Mouse (Mus musculus): Measurements from ENCODE around the gene Med13. TPM values are rescaled to one million over a fixed set of nuclear protein-coding genes. Genes with fewer than 3 reads are reported as not detected.

Gene Med13
- polyA plus RNA-seq, 1 experiment, result 19.1 TPM

DNA sequence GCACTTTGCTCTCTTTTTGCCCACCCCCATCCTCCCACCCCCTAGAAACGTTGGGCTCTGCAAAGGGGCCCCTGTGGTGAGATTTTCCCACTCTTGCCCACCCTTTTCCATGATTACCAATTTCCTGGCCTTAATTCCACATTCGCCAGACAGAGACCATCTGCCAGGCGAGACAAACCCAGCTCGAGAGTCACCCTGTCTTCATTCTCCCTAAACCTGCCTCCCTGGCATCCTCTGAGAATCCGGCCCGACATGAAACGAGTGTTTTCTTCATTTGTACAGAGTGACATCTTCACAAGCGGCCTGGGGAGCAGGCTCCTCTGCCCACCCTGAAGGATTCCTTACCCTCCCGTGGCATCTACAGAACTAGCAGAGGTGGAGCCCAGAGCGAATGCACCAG, 29.2 kb upstream of the Med13 start:
- DNase-seq, result no peak
- whole genome bisulfite sequencing, result 82% methylated on average over 10 of the region's 10 CpGs
- Histone ChIP-seq H3K27ac (ENCODE audit: insufficient read depth, low read depth, low read length) (no peak overlapping the region), H3K4me3 (ENCODE audit: insufficient read depth, low read depth, low read length) (no peak overlapping the region), H3K27me3 (replicated peaks; ENCODE audit: control insufficient read depth, insufficient read depth, low read length) (no peaks in the 10 kb centered on the region), H3K4me1 (ENCODE audit: control insufficient read depth, insufficient read depth, low read length) (peaks cover 5% of the 10 kb centered on the region; the same call in 1 of the 2 replicates), H3K36me3 (ENCODE audit: control insufficient read depth, insufficient read depth, low read length) (no peaks in the 10 kb centered on the region)
- TF ChIP-seq CTCF (conservative IDR thresholded peaks at IDR 0.05; ENCODE audit: insufficient read depth, insufficient read length, low read depth, low read length), result no peak
- TF ChIP-seq POLR2A (IDR thresholded peaks at IDR 0.05; ENCODE audit: low read depth, low read length), result no peak

DNA sequence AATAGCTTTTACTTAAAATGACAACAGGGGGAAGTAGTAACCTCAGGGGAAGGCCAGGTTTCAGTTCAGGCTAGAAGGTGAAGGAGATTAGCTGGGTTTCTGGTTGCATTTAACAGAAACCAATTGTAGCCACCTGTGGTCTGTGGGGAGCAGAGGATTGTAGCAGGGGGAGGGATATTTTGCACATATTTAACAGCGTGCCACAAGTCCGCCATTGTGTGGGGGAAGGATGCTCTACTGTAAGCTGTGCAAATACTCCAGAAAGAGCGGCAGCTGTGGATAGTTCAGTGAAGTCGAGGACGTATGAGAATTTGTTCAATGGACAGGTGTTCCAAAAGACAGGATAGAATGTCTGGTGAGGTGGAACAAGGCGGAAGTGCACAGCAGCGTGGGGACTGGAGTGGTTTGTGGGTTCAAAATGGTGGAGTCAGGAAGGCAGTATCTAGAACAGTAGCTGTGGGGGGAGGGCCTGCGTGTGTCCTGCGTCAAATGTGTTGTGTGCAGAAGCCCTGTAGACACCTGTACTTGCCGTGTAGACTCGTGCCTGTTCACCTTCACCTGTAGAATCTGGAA, 28.4 kb upstream of the Med13 start:
- H3K4me1 ChIP-seq (ENCODE audit: control insufficient read depth, insufficient read depth, low read length), result peaks cover 5% of the 10 kb centered on the region; the same call in 1 of the 2 replicates
- no peaks in the 10 kb centered on the region for H3K36me3 ChIP-seq (ENCODE audit: control insufficient read depth, insufficient read depth, low read length)
- no peak overlapping the region for H3K27ac ChIP-seq (ENCODE audit: insufficient read depth, low read depth, low read length)
- 86% methylated on average over 11 of the region's 11 CpGs for WGBS
- no peaks in the 10 kb centered on the region for H3K27me3 ChIP-seq (replicated peaks; ENCODE audit: control insufficient read depth, insufficient read depth, low read length)
- DNase-seq, result no peak
- no peak for TF ChIP-seq CTCF (conservative IDR thresholded peaks at IDR 0.05; ENCODE audit: insufficient read depth, insufficient read length, low read depth, low read length)
- no peak for TF ChIP-seq POLR2A (IDR thresholded peaks at IDR 0.05; ENCODE audit: low read depth, low read length)
- H3K4me3 ChIP-seq (ENCODE audit: insufficient read depth, low read depth, low read length), result no peak overlapping the region

DNA sequence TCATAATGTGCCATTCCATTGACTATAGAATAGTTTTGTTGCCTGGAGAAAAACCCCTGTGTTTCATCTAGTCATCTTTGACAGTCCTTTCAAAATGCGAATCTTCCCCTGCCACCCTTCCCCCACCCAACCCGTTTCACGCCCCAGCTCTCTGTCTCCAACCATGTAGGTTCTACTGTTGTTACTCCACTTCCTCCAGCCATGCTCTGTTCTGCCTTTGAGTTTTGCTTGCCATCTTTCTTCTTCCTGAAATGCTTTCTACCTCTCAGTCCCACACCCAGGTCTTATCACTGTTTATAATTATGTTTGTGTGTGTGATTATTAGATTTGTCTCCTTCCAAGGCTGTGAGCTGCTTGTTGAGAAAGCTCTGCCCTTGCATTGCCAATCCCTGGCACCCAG, 26.7 kb upstream of the Med13 start:
- 80% methylated on average over 3 of the region's 3 CpGs for WGBS
- no peaks in the 10 kb centered on the region for H3K36me3 ChIP-seq (ENCODE audit: control insufficient read depth, insufficient read depth, low read length)
- no peak for DNase-seq
- TF ChIP-seq POLR2A (IDR thresholded peaks at IDR 0.05; ENCODE audit: low read depth, low read length) (no peak), CTCF (conservative IDR thresholded peaks at IDR 0.05; ENCODE audit: insufficient read depth, insufficient read length, low read depth, low read length) (no peak)
- H3K27ac ChIP-seq (ENCODE audit: insufficient read depth, low read depth, low read length), result no peak overlapping the region
- H3K4me3 ChIP-seq (ENCODE audit: insufficient read depth, low read depth, low read length), result no peak overlapping the region
- no peaks in the 10 kb centered on the region; the same call in 1 of the 2 replicates for H3K27me3 ChIP-seq (replicated peaks; ENCODE audit: control insufficient read depth, insufficient read depth, low read length)
- peaks cover 5% of the 10 kb centered on the region; the same call in 1 of the 2 replicates for H3K4me1 ChIP-seq (ENCODE audit: control insufficient read depth, insufficient read depth, low read length)

DNA sequence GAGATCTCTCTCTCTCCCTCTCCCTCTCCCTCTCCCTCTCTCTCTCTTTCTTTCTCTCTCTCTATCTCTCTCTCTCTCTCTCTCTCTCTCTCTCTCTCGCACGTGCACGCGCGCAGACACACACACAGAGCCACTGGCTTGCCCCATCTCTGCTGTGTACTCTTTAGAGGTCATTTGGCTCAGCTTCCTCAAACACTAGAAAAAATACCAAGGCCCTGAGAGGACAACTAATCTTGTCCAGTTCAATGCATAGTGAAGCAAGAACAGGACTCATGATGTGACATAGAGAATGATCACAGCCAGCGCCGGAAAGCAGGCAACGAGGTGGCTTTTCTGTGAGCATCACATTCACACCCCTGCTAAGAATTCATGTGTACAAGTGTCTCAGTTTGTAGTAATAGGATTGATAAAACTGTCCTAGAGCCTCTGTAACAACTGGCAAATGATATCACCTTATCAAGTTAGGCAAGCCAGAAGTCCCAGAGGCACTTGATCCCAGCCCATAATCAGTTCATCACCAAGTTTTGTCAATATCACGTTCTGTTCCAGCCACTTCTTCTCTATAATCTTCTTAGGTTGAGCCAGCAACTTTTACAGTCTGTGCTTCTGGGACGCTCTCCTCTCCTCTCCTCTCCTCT, 25.2 kb upstream of the Med13 start:
- Histone ChIP-seq H3K27me3 (replicated peaks; ENCODE audit: control insufficient read depth, insufficient read depth, low read length) (no peaks in the 10 kb centered on the region; the same call in 1 of the 2 replicates), H3K36me3 (ENCODE audit: control insufficient read depth, insufficient read depth, low read length) (no peaks in the 10 kb centered on the region), H3K27ac (ENCODE audit: insufficient read depth, low read depth, low read length) (no peak overlapping the region), H3K4me3 (ENCODE audit: insufficient read depth, low read depth, low read length) (no peak overlapping the region), H3K4me1 (ENCODE audit: control insufficient read depth, insufficient read depth, low read length) (peaks cover 3% of the 10 kb centered on the region; the same call in 1 of the 2 replicates)
- DNase-seq, result no peak
- TF ChIP-seq CTCF (conservative IDR thresholded peaks at IDR 0.05; ENCODE audit: insufficient read depth, insufficient read length, low read depth, low read length) (no peak), POLR2A (IDR thresholded peaks at IDR 0.05; ENCODE audit: low read depth, low read length) (no peak)
- WGBS, result 91% methylated on average over 10 of the region's 10 CpGs

DNA sequence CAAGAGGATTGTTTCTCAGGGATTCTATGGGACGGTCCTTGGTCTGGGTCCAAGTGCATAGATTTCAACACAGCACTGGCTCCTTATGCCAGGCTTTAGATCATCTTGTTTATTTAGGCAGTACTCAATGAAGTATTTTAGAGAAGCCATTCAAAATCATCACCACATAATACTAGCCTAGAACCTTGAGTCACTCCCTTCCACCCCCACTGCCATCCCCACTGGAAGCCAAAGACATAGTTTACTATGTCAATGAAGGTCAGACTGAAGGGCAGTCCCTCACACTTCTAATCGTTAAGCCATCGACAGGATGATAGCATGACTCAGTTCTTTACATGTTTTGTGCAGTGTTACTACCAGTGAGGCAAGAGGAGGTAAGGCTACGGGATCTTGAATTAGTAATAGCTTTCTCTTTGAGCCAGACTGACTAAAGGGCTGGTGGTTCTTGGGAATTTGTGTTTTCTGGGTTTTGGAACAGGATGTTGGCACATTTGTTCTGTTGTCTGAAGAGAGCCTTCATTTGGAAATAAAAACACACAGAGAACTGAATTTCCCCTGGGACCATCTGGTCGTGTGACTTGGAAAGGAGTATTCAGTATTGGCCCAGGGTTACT, 24.2 kb upstream of the Med13 start:
- Histone ChIP-seq H3K4me1 (ENCODE audit: control insufficient read depth, insufficient read depth, low read length) (no peaks in the 10 kb centered on the region), H3K27ac (ENCODE audit: insufficient read depth, low read depth, low read length) (no peak overlapping the region), H3K27me3 (replicated peaks; ENCODE audit: control insufficient read depth, insufficient read depth, low read length) (no peaks in the 10 kb centered on the region; the same call in 1 of the 2 replicates), H3K4me3 (ENCODE audit: insufficient read depth, low read depth, low read length) (no peak overlapping the region), H3K36me3 (ENCODE audit: control insufficient read depth, insufficient read depth, low read length) (no peaks in the 10 kb centered on the region)
- no peak for DNase-seq
- TF ChIP-seq POLR2A (IDR thresholded peaks at IDR 0.05; ENCODE audit: low read depth, low read length) (no peak), CTCF (conservative IDR thresholded peaks at IDR 0.05; ENCODE audit: insufficient read depth, insufficient read length, low read depth, low read length) (no peak)
- WGBS, result 56% methylated on average over 5 of the region's 5 CpGs

DNA sequence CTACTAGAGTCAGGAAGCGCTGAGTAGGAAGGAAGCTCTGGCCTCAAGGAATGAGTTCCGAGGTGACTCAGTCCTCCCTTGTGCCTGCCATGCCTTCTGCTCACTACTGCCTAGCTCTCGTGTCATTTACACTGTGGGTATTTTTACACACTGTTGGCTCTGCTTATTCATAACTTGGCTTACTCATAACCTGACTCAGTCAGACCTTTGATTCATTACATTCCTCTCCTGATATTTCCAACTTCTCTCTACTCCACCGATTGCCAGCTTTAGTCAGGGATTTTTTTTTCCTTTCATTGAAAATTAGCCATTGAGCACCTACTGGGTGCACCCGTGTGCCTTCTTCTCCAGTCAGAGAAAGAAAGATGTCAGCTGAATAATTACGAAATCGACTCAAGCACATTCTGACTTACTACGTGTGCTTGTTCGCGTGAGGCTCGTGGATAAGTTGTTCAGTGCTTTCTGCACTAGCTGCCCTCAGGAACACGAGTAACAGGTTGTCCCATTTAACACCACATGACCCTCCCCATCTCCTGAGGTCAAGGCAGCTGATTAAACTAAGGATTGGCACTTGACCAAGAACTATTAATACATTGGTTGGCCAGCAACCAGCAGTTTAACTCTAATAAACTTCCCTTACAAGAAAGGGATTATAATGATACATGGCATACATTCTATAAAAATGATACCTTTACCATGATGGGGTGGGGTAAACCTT, 23.3 kb upstream of the Med13 start:
- H3K4me1 ChIP-seq (ENCODE audit: control insufficient read depth, insufficient read depth, low read length), result no peaks in the 10 kb centered on the region
- no peak for DNase-seq
- no peak for TF ChIP-seq CTCF (conservative IDR thresholded peaks at IDR 0.05; ENCODE audit: insufficient read depth, insufficient read length, low read depth, low read length)
- no peak for TF ChIP-seq POLR2A (IDR thresholded peaks at IDR 0.05; ENCODE audit: low read depth, low read length)
- no peak overlapping the region for H3K27ac ChIP-seq (ENCODE audit: insufficient read depth, low read depth, low read length)
- WGBS, result 67% methylated on average over 12 of the region's 12 CpGs
- no peaks in the 10 kb centered on the region; the same call in 1 of the 2 replicates for H3K27me3 ChIP-seq (replicated peaks; ENCODE audit: control insufficient read depth, insufficient read depth, low read length)
- H3K4me3 ChIP-seq (ENCODE audit: insufficient read depth, low read depth, low read length), result no peak overlapping the region
- no peaks in the 10 kb centered on the region for H3K36me3 ChIP-seq (ENCODE audit: control insufficient read depth, insufficient read depth, low read length)

All from kidney, adult 2 months (tissue).